Mouse (Mus musculus) ES-Bruce4 (cell line): Measurements from ENCODE around the gene Arnt2. TPM values are rescaled to one million over a fixed set of nuclear protein-coding genes. Genes with fewer than 3 reads are reported as not detected.

Experiments
- H3K27ac ChIP-seq: 2 replicates; pipeline ENCODE4 v1.5.1; 2012; ENCODE audit warnings: low read length, inconsistent platforms; ENCODE audit not compliant: insufficient read depth
- H3K27me3 ChIP-seq: 2 replicates; pipeline ENCODE4 v1.6.1; 2012; ENCODE audit warnings: mild to moderate bottlenecking, low read length, inconsistent platforms; ENCODE audit not compliant: control insufficient read depth, poor library complexity, insufficient read depth, severe bottlenecking
- H3K36me3 ChIP-seq: 2 replicates; pipeline ENCODE4 v1.6.1; 2012; ENCODE audit warnings: inconsistent platforms, mild to moderate bottlenecking, low read length, moderate library complexity; ENCODE audit not compliant: control insufficient read depth, poor library complexity, insufficient read depth, severe bottlenecking
- H3K4me1 ChIP-seq: one replicate; pipeline ENCODE4 v1.8.1; 2011; ENCODE audit warnings: low read length; ENCODE audit not compliant: control insufficient read depth, insufficient read depth
- H3K4me3 ChIP-seq: 2 replicates; pipeline ENCODE4 v1.5.1; 2011; ENCODE audit warnings: low read depth, mild to moderate bottlenecking, low read length
- H3K9ac ChIP-seq: 2 replicates; pipeline ENCODE4 v1.6.1; 2012; ENCODE audit warnings: low read depth, mild to moderate bottlenecking, inconsistent platforms; ENCODE audit not compliant: poor library complexity, severe bottlenecking
- H3K9me3 ChIP-seq: replicated peaks from 2 replicates; pipeline ENCODE4 v1.6.1; 2012; ENCODE audit warnings: mild to moderate bottlenecking, low read length, inconsistent platforms; ENCODE audit not compliant: control insufficient read depth, poor library complexity, insufficient read depth, severe bottlenecking
- CTCF ChIP-seq: IDR thresholded peaks from one replicate; pipeline ENCODE4 v1.8.1; 2011; ENCODE audit warnings: low read depth, low read length
- EP300 ChIP-seq: IDR thresholded peaks from 2 replicates; pipeline ENCODE4 v1.6.1; 2011; ENCODE audit warnings: low read depth, low read length; ENCODE audit not compliant: insufficient read depth
- POLR2A ChIP-seq: IDR thresholded peaks from one replicate; pipeline ENCODE4 v1.8.1; 2011; ENCODE audit warnings: low read length; ENCODE audit not compliant: insufficient read depth
- polyA plus RNA-seq: library from polyadenylated mRNA; stranded (reverse); fragments of >200 nt; gene quantifications from 2 replicates; pipeline ENCODE4 v1.2.4, GENCODE M21; 2011; ENCODE audit warnings: low read depth; ENCODE audit not compliant: missing spikeins, insufficient read depth, insufficient read length

Arnt2 gene
- polyA plus RNA-seq, 1 experiment, result 3.3 TPM

GRCm38 (mm10) chr7:84249951-84250350 is 160.0 kb downstream of the Arnt2 start:
- H3K4me3 ChIP-seq, result no peak overlapping the region
- no peaks in the 10 kb centered on the region for H3K9me3 ChIP-seq
- H3K36me3 ChIP-seq, result no peaks in the 10 kb centered on the region
- H3K27ac ChIP-seq, result no peak overlapping the region
- H3K9ac ChIP-seq, result no peak overlapping the region
- TF ChIP-seq POLR2A (no peak), EP300 (no peak)
- peaks cover 9% of the 10 kb centered on the region for H3K4me1 ChIP-seq
- no peaks in the 10 kb centered on the region for H3K27me3 ChIP-seq

- Histone ChIP-seq H3K4me1 (peaks cover 9% of the 10 kb centered on the region), H3K27me3 (no peaks in the 10 kb centered on the region), H3K4me3 (no peak overlapping the region), H3K36me3 (no peaks in the 10 kb centered on the region), H3K9ac (no peak overlapping the region), H3K27ac (no peak overlapping the region), H3K9me3 (no peaks in the 10 kb centered on the region)
- 0 out of 2 replicates have a peak, but pooled peaks have one; percentile 3 for TF ChIP-seq EP300
- no peak for TF ChIP-seq CTCF
Observed at GRCm38 (mm10) chr7:84249381-84249780, 160.6 kb downstream of the Arnt2 start.

DNA sequence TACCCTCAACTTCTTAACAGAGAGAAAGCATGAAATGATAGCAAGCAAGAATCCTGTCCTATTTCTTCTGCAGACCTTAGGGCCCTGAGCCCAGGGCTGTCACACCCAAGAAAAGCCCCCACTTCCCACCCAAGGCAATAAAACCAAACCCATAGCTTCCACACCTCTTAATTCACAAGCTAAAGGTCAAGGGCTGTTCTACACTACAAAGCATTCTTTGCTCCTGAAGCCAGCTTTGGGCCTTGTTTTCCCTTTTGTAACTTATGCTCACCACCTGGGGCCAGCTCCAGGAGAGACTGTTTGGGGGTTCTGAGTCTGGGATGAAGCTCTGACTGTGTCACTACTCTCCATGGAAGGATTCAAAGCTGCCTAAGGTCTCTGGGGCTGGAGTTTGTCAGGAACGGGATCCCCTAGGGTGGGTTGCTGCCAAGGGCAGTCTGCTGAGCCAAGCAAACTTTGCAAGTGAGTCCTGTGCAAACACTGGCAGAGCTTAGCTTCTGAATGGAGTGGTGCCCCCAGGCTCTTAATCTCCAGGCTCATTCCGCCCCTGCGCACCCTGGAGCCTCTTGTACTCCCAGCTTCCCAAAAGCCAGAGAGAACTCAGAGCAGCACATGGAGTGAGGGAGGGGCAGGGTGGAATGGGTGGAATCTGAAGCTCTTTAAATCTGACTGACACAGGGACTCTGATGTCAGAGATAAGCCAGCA is 161.9 kb downstream of the Arnt2 start:
- H3K36me3 ChIP-seq, result no peaks in the 10 kb centered on the region
- H3K4me3 ChIP-seq, result no peak overlapping the region
- H3K27me3 ChIP-seq, result no peaks in the 10 kb centered on the region
- no peaks in the 10 kb centered on the region for H3K9me3 ChIP-seq
- no peak overlapping the region for H3K9ac ChIP-seq
- no peak for TF ChIP-seq POLR2A
- TF ChIP-seq EP300, result 0 out of 2 replicates have a peak, but pooled peaks have one; percentile 21
- H3K4me1 ChIP-seq, result peaks cover 9% of the 10 kb centered on the region
- H3K27ac ChIP-seq, result peak overlapping the region; percentile 66; the same call in 1 of the 2 replicates

- H3K27me3 ChIP-seq, result no peaks in the 10 kb centered on the region
- no peak overlapping the region for H3K27ac ChIP-seq
- no peak for TF ChIP-seq EP300
- peaks cover 9% of the 10 kb centered on the region for H3K4me1 ChIP-seq
- H3K4me3 ChIP-seq, result no peak overlapping the region
- H3K36me3 ChIP-seq, result no peaks in the 10 kb centered on the region
- no peak overlapping the region for H3K9ac ChIP-seq
- no peaks in the 10 kb centered on the region for H3K9me3 ChIP-seq
Observed at GRCm38 (mm10) chr7:84246878-84247277, 163.1 kb downstream of the Arnt2 start.

DNA sequence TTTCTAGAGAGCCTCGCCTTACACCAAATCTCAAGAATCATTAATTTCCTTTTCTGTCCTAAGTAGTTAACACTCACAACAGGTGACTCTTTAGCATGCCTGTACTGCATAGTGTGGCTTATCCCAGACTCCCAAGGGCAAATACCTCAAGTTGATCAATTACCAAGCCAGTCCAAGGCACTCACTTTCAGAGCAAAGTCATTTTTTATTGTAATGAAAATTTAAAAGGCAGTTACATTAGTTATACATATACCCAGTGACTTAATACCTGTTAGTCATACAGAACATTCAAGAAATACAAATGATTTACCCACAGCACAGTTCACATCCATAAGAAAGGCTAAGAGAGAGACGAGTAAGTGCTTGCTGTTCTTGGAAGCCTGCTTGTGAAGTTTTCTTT is 163.9 kb downstream of the Arnt2 start:
- no peak overlapping the region for H3K4me3 ChIP-seq
- H3K9ac ChIP-seq, result no peak overlapping the region
- no peak for TF ChIP-seq POLR2A
- no peak for TF ChIP-seq CTCF
- TF ChIP-seq EP300, result no peak
- H3K36me3 ChIP-seq, result no peaks in the 10 kb centered on the region
- no peaks in the 10 kb centered on the region for H3K9me3 ChIP-seq
- no peaks in the 10 kb centered on the region for H3K27me3 ChIP-seq
- peaks cover 9% of the 10 kb centered on the region for H3K4me1 ChIP-seq
- no peak overlapping the region for H3K27ac ChIP-seq

- no peak overlapping the region for H3K9ac ChIP-seq
- no peak for TF ChIP-seq EP300
- no peak for TF ChIP-seq CTCF
- no peak overlapping the region for H3K27ac ChIP-seq
- H3K4me1 ChIP-seq, result no peaks in the 10 kb centered on the region
- H3K4me3 ChIP-seq, result no peak overlapping the region
- H3K36me3 ChIP-seq, result no peaks in the 10 kb centered on the region
- H3K9me3 ChIP-seq, result no peaks in the 10 kb centered on the region
- H3K27me3 ChIP-seq, result no peaks in the 10 kb centered on the region
Observed at GRCm38 (mm10) chr7:84240406-84240805, 169.6 kb downstream of the Arnt2 start.
